Mouse (Mus musculus): ENCODE data around the gene Rom1. TPM values are rescaled to one million over a fixed set of nuclear protein-coding genes. Genes with fewer than 3 reads are reported as not detected.

Rom1 gene
- polyA plus RNA-seq, 1 experiment from 2014 or later: 2.9 TPM

DNA sequence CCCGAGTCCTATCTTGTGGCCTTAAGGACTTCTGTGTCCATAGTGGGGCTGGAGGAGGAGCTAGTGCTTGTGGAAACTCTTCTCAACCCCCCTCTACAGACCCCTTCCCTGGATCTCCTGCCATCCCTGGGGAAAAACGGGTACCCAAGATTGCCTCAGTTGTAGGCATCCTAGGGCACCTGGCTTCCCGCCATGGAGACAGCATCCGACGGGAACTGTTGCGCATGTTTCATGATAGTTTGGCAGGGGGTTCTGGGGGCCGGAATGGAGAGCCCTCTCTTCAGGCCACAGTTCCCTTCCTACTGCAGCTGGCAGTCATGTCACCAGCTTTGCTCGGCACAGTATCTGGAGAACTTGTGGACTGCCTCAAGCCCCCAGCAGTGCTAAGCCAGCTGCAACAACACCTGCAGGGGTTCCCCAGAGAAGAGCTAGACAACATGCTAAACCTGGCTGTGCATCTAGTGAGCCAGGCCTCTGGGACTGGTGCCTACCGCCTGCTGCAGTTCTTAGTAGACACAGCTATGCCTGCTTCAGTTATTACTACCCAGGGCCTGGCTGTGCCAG lies 33.7 kb downstream of the Rom1 start:
- Histone ChIP-seq H3K36me3 (ENCODE audit: control insufficient read depth, insufficient read depth, low read length) (peaks cover 10% of the 10 kb centered on the region), H3K27me3 (replicated peaks; ENCODE audit: control insufficient read depth, insufficient read depth, low read length) (no peaks in the 10 kb centered on the region), H3K9me3 (ENCODE audit: control insufficient read depth, low read length) (no peaks in the 10 kb centered on the region), H3K4me2 (ENCODE audit: low read length) (no peak overlapping the region), H3K4me3 (ENCODE audit: low read length) (no peak overlapping the region), H3K4me1 (ENCODE audit: control insufficient read depth, insufficient read depth, low read depth, low read length) (peaks cover 25% of the 10 kb centered on the region), H3K9ac (ENCODE audit: low read depth, low read length) (no peak overlapping the region), H3K27ac (ENCODE audit: low read depth, low read length) (no peak overlapping the region)
- 91% methylated on average over 9 of the region's 9 CpGs for WGBS
- no peak for ATAC-seq

- peak within 1 kb of the TSS; percentile 54 for H3K4me3 ChIP-seq (ENCODE audit: low read length)
- no peaks in the 10 kb centered on the region for H3K9me3 ChIP-seq (ENCODE audit: control insufficient read depth, low read length)
- no peaks in the 10 kb centered on the region for H3K27me3 ChIP-seq (replicated peaks; ENCODE audit: control insufficient read depth, insufficient read depth, low read length)
- H3K36me3 ChIP-seq (ENCODE audit: control insufficient read depth, insufficient read depth, low read length): peaks cover 13% of the 10 kb centered on the region
- H3K27ac ChIP-seq (ENCODE audit: low read depth, low read length): peak within 1 kb of the TSS; percentile 60
- peak within 1 kb of the TSS; percentile 84 for H3K4me2 ChIP-seq (ENCODE audit: low read length)
- H3K4me1 ChIP-seq (ENCODE audit: control insufficient read depth, insufficient read depth, low read depth, low read length): peaks cover 23% of the 10 kb centered on the region
- peak; percentile 65 for ATAC-seq
- 3% methylated on average over 50 of the region's 54 CpGs for WGBS
- peak within 1 kb of the TSS; percentile 70 for H3K9ac ChIP-seq (ENCODE audit: low read depth, low read length)
Observed at GRCm38 (mm10) chr19:8892829-8893766, 36.1 kb downstream of the Rom1 start, which contains the start of gene Ints5. Ints5 (plus strand) TSS chr19:8893005.

GRCm38 (mm10) chr19:8888511-8889385 lies 40.4 kb downstream of the Rom1 start, which contains the start of the genes 1810009A15Rik and Gm49416:
1810009A15Rik (plus strand) TSS chr19:8888853.
Gm49416 (plus strand) TSS chr19:8888926.
- under 1% methylated on average over 58 of the region's 58 CpGs for WGBS
- Histone ChIP-seq H3K9me3 (ENCODE audit: control insufficient read depth, low read length) (no peaks in the 10 kb centered on the region), H3K9ac (ENCODE audit: low read depth, low read length) (peak within 1 kb of the TSS; percentile 76), H3K4me1 (ENCODE audit: control insufficient read depth, insufficient read depth, low read depth, low read length) (peaks cover 20% of the 10 kb centered on the region), H3K4me3 (ENCODE audit: low read length) (peak within 1 kb of the TSS; percentile 65), H3K27ac (ENCODE audit: low read depth, low read length) (peak within 1 kb of the TSS; percentile 82), H3K27me3 (replicated peaks; ENCODE audit: control insufficient read depth, insufficient read depth, low read length) (no peaks in the 10 kb centered on the region), H3K4me2 (ENCODE audit: low read length) (peak within 1 kb of the TSS; percentile 71), H3K36me3 (ENCODE audit: control insufficient read depth, insufficient read depth, low read length) (peaks cover 3% of the 10 kb centered on the region; the same call in 1 of the 2 replicates)
- peak; percentile 96 for ATAC-seq

GRCm38 (mm10) chr19:8887585-8888463 lies 41.3 kb downstream of the Rom1 start:
- Histone ChIP-seq H3K36me3 (ENCODE audit: control insufficient read depth, insufficient read depth, low read length) (peaks cover 3% of the 10 kb centered on the region; the same call in 1 of the 2 replicates), H3K4me2 (ENCODE audit: low read length) (peak overlapping the region; percentile 71), H3K4me3 (ENCODE audit: low read length) (peak overlapping the region; percentile 65), H3K9ac (ENCODE audit: low read depth, low read length) (peak overlapping the region; percentile 72), H3K9me3 (ENCODE audit: control insufficient read depth, low read length) (no peaks in the 10 kb centered on the region), H3K27ac (ENCODE audit: low read depth, low read length) (peak overlapping the region; percentile 77), H3K27me3 (replicated peaks; ENCODE audit: control insufficient read depth, insufficient read depth, low read length) (no peaks in the 10 kb centered on the region), H3K4me1 (ENCODE audit: control insufficient read depth, insufficient read depth, low read depth, low read length) (peaks cover 15% of the 10 kb centered on the region)
- WGBS: 15% methylated on average over 19 of the region's 19 CpGs
- ATAC-seq: no peak

DNA sequence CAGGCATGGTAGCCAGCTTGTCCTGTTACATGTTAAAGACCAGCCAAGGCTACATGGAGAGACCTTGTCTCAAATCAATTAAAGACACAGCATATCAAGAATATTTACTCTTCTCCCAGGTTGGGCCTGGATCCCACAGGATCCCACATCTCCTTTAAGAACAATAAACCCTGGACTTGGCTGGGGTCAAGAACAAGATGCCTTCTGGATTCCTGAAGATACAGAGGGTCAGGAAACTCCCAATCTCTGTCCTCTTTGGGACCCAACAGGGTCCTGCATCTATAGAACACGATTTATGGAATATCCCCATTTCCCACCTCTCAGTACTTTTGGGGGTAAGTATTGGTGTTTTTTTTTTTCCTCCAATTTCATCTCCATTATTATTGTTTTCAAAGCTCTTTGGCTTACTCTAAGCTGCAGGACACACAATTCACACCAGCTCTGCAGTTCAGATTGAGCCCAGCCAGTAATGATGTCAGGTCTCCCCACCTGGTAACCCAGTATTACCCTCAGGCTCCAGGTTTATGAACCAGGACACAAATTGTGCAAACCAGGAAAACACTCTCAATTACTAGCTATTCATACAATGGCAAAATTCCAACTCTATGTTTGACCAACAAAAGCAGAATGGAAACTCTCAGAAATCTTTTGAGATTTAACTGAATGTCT lies 42.1 kb downstream of the Rom1 start:
- H3K4me1 ChIP-seq (ENCODE audit: control insufficient read depth, insufficient read depth, low read depth, low read length): peaks cover 13% of the 10 kb centered on the region
- no peak overlapping the region for H3K4me3 ChIP-seq (ENCODE audit: low read length)
- no peaks in the 10 kb centered on the region for H3K27me3 ChIP-seq (replicated peaks; ENCODE audit: control insufficient read depth, insufficient read depth, low read length)
- H3K9ac ChIP-seq (ENCODE audit: low read depth, low read length): no peak overlapping the region; the same call in 1 of the 2 replicates
- H3K27ac ChIP-seq (ENCODE audit: low read depth, low read length): no peak overlapping the region
- WGBS: 60% methylated on average over 1 of the region's 1 CpGs
- H3K9me3 ChIP-seq (ENCODE audit: control insufficient read depth, low read length): no peaks in the 10 kb centered on the region
- ATAC-seq: no peak
- peaks cover 3% of the 10 kb centered on the region; the same call in 1 of the 2 replicates for H3K36me3 ChIP-seq (ENCODE audit: control insufficient read depth, insufficient read depth, low read length)
- peak overlapping the region; percentile 71 for H3K4me2 ChIP-seq (ENCODE audit: low read length)

GRCm38 (mm10) chr19:8883616-8884015 lies 45.5 kb downstream of the Rom1 start, which contains the start of the genes Lbhd1 and Gm49403:
Lbhd1 (plus strand) TSS chr19:8883732.
Gm49403 (plus strand) TSS chr19:8883930.
- 82% methylated on average over 3 of the region's 3 CpGs for WGBS

GRCm38 (mm10) chr19:8881034-8881392 lies 48.1 kb downstream of the Rom1 start:
- 23% methylated on average over 3 of the region's 3 CpGs for WGBS
- Histone ChIP-seq H3K4me3 (ENCODE audit: low read length) (peak overlapping the region; percentile 62), H3K4me2 (ENCODE audit: low read length) (peak overlapping the region; percentile 86), H3K36me3 (ENCODE audit: control insufficient read depth, insufficient read depth, low read length) (peaks cover 7% of the 10 kb centered on the region; the same call in 1 of the 2 replicates), H3K9ac (ENCODE audit: low read depth, low read length) (peak overlapping the region; percentile 77), H3K4me1 (ENCODE audit: control insufficient read depth, insufficient read depth, low read depth, low read length) (peaks cover 9% of the 10 kb centered on the region), H3K27ac (ENCODE audit: low read depth, low read length) (peak overlapping the region; percentile 81), H3K9me3 (ENCODE audit: control insufficient read depth, low read length) (no peaks in the 10 kb centered on the region), H3K27me3 (replicated peaks; ENCODE audit: control insufficient read depth, insufficient read depth, low read length) (no peaks in the 10 kb centered on the region)
- ATAC-seq: no peak

More at GRCm38 (mm10) chr19:8883616-8884015, 45.5 kb downstream of the Rom1 start, which contains the start of the genes Lbhd1 and Gm49403:
- Histone ChIP-seq H3K4me3 (ENCODE audit: low read length) (no peak within 1 kb of the TSS), H3K27me3 (replicated peaks; ENCODE audit: control insufficient read depth, insufficient read depth, low read length) (no peaks in the 10 kb centered on the region), H3K9me3 (ENCODE audit: control insufficient read depth, low read length) (no peaks in the 10 kb centered on the region), H3K27ac (ENCODE audit: low read depth, low read length) (no peak within 1 kb of the TSS), H3K4me1 (ENCODE audit: control insufficient read depth, insufficient read depth, low read depth, low read length) (peaks cover 15% of the 10 kb centered on the region), H3K4me2 (ENCODE audit: low read length) (no peak within 1 kb of the TSS), H3K9ac (ENCODE audit: low read depth, low read length) (no peak within 1 kb of the TSS), H3K36me3 (ENCODE audit: control insufficient read depth, insufficient read depth, low read length) (no peaks in the 10 kb centered on the region)
- ATAC-seq: no peak

All from hindbrain, embryonic 16.5 days (tissue).